Mouse (Mus musculus) gastrocnemius, postnatal 25 days (tissue): ENCODE measurements around the gene Cox6a2. TPM values are rescaled to one million over a fixed set of nuclear protein-coding genes. Genes with fewer than 3 reads are reported as not detected.

Source experiments
- DNase-seq: peaks from one replicate; pipeline ENCODE4 v3.0.0; 2022
- long read RNA-seq, 2 experiments: library from polyadenylated mRNA; stranded (forward); transcript quantifications; one replicate each; pipeline ENCODE4 v2.0.0; 2021
- total RNA-seq, 2 experiments: library from RNA; stranded (reverse); gene quantifications; 1 replicate in 1 of 2; 2 replicates in 1 of 2; pipeline ENCODE4 v1.2.3; 2021

Gene Cox6a2
- total RNA-seq, result 1,000 to 10,000 TPM; 1,477 to 1,564 TPM
- long read RNA-seq, experiment 1, transcript Cox6a2-201 (3 exons, 680 nt), result major isoform, 4,418 of 6,544 reads
- long read RNA-seq, experiment 1, partial matches to known transcripts, result 2,119 of 6,544 reads
- long read RNA-seq, experiment 1, other reads (novel, unspliced or antisense), result 7 of 6,544 reads
- long read RNA-seq, experiment 2, transcript Cox6a2-201 (3 exons, 680 nt), result major isoform, 2,985 of 4,560 reads
- long read RNA-seq, experiment 2, partial matches to known transcripts, result 1,567 of 4,560 reads
- long read RNA-seq, experiment 2, other reads (novel, unspliced or antisense), result 8 of 4,560 reads

DNA sequence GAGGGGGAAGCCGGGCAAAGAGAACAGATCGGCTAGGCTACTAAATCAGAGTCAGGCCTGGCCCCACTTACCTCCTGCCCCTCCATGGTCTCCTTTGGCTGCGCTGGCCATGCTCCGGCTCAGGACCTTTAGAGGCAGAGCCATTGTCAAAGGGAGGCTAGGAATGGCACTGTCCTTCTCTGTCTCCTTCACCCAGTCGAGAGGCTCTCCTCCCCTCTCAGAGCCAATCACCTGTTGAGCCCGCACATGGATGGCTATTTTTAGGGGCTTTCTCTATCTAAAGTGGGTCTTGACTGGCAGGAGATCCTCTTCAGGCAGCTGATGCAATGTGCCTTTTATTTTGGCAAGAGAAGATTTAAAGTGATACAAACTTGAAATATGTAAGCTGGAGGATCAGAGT, at the start of gene Cox6a2:
Gene Cox6a2 (minus strand): TSS at position 236 of the 400 bp plus-strand sequence.
- DNase-seq, result peak; percentile 57

DNA sequence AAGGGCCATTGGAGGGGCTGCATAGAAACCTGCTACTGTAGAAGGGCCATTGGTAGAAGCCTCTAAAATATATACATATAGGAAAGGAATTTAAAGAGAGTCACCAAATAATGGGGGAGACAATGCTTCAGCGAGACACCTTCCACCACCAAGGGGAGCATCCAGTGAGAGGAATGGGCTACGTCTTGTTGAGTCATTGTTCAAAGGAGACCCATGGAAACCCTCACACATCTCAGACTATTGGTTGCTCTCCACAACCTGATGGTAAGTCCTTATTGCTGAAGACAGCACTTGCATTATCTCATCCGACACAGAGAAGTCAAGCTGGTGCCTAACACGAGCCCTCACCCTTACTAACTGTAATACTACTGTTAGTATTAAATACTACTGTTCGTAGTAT, 49.6 kb upstream of the Cox6a2 start:
- no peak for DNase-seq

DNA sequence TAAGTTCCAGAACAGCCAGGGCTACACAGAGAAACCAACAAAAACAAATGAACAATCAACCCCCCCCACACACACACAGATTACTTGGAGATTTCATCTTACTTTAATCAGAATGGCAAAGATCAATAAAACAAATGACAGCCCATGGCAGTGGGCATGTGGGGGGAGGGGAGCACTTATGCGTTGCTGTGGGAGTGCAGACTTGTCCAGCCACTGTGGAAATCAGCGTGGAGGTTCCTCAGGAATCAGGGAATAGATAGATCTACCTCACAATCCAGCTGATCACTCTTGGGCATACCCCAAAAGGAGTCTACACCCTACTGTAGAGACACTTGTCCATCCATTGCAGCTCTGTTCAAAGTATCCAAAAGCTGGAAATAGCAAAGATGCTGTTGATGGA, 48.8 kb upstream of the Cox6a2 start:
- no peak for DNase-seq

DNA sequence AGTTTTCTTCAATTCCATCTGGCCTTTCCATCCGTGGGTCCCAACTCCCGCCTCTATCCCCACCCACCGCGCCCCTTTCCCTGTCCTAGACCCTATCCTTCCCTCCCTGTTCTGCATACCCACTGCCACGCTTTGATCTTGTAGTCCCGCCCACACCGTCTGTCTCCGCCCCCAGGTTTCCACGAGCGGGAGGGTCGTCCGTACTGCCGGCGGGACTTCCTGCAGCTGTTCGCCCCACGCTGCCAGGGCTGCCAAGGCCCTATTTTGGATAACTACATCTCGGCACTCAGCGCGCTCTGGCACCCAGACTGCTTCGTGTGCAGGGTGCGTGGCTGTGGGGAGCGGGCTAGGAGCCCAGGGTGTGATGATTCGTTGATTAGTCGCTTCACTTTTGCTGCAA, 46.4 kb upstream of the Cox6a2 start:
- DNase-seq, result peak; percentile 33

DNA sequence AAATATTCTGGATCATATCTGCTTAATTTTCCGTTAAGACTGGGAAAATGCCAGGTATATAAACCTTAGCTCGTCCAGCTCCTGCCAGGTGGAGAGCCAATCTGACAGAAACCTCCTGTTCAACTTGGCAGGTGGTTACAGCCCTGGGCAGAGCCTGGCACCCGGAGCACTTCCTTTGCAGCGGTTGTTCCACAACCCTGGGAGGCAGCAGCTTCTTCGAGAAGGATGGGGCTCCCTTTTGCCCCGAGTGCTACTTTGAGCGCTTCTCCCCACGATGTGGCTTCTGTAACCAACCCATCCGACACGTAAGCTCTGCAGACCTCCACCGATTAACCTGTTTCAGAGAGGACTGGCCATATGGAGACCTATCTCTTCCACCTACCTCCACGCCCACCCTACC, 45.8 kb upstream of the Cox6a2 start:
- no peak for DNase-seq

DNA sequence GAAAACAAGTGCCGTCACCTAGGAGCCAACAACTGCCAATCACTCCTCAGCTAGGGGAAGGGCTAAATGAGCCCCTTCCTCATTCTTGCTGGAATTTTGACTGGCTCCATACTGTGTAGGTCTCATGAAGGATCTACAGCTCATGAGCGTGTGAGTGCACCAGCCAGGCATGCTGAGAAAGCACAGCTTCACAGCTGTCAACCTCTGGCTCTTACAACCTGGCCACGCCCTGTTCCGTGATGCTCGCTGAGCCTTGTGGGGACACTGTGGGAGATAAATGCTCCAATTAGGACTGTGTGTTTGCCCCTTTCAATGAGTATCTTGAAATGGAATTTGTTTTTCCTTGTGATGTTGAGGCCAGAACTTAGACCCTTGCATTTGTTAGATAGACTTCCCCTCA, 43.8 kb upstream of the Cox6a2 start:
- no peak for DNase-seq

DNA sequence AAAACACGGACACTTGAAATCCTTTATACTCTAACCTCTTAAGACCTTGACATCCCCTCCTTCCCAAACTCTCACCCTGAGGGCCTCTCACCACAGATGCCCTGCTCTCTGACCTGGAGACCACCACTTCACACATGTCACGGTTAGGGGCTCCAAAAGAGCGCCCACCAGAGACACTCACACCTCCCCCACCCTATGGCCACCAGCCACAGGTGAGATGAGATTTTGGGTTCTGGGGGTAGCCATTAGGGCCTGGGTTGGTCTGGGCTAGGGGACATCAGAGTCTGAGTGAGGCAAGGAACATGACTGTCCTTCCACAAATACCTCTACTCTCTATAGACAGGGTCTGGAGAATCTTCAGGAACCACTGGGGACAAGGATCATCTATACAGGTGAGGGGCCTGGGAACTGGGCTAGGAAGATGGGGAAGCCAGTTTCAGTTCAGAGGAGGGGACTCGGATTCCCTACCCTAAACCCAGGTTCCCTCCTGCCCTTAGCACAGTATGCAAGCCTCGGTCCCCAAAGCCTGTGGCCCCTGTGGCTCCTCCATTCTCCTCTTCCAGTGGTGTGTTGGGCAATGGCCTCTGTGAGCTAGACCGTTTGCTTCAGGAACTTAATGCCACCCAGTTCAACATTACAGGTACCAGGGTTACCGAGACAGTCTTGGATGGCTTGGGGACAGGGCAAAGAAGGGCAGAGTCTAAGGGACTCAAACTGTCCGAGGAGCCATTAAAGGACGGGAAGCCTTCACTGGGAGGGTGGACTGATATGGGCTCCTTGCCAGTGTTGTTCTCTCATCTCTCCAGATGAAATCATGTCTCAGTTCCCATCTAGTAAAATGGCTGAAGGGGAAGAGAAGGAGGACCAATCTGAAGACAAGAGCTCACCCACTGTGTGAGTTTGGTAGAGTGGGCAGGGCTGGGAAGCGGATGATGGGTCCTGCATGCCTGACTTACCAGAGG, 42.2 kb upstream of the Cox6a2 start:
- DNase-seq, result no peak

DNA sequence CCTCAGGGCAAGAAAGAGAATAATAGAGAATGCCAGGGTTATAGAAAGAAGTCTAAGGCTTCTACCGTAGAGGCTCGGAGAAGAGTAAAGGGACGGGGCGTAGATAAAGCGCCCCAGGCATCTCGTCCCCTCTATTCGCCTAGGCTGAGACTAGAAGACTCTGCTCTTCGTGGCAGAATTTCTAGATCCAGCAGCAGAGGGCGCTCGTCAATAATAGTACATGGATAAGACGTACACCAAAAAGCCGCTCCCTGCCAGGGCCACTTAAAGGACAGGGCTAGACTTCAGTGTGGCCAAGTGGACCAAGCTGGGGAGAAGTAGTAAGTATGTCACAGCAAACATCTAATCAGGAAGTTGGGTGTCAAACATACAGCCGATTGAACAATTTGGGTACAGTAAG, 41.3 kb upstream of the Cox6a2 start:
- DNase-seq, result peak; percentile 64

DNA sequence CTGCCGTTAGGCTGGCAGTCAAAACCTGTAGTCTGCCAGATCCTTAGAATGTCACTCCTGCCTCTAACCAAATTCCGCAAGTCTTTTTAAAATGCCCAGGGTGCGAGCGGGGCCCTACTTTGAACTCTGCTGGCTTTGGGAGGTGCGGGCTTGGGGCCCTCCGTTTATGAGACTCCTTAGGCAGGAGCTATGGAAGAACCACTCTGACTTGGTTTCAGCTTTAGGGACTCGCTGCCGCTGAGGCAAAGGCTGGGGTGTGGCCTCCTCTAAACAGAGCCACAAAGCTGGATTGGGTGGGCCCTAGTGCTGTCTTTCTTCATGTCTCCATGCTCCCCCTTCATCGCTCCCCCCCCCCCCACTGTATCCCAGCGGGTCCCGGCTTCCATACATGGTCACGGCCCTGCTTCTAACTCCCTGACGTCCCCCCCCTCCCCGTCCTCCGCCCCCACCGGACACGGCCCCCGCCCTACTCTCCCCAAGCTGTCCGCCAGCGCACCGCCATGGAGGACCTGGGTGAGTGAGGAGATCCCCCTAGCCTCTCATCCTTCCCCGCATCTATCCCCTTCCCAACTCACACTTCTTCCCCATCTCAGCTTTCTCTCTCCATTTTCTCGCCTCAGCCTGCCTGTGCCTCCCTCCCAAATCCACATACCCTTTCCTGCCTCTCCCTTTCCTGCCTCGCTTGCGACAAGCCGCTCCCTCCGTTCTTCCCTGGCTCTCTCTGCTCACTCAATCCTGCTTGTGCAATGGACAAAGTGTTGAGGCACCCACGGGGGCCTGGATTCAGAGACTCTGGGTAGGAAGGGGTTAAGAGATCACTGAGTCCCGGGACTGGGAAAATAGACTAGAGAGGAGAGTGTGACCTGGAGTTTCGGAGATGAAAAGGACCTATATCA, 40.6 kb upstream of the Cox6a2 start, which contains the start of gene Tgfb1i1:
Gene Tgfb1i1 (plus strand): TSS at position 317 of the 896 bp plus-strand sequence.
- DNase-seq, result peak; percentile 75

DNA sequence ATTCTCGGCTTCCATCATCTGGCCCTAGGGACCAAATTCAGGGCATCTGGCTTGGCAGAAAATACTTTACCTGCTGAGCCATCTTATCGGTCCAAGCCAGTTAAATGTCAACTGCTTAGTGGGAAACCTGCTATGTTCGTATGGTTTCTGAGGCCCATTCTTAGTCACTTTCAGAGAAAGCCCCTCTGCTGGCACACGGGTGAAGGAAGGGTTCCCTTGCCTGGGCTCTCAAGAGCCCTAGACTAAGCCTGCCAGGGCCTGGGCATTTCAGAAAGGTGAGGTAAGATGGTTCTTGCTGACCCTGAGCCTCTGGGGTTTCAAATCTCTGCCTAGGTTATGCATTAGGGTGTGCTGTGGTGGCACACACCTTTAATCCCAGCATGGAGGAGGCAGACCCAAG, 39.4 kb upstream of the Cox6a2 start:
- DNase-seq, result no peak

DNA sequence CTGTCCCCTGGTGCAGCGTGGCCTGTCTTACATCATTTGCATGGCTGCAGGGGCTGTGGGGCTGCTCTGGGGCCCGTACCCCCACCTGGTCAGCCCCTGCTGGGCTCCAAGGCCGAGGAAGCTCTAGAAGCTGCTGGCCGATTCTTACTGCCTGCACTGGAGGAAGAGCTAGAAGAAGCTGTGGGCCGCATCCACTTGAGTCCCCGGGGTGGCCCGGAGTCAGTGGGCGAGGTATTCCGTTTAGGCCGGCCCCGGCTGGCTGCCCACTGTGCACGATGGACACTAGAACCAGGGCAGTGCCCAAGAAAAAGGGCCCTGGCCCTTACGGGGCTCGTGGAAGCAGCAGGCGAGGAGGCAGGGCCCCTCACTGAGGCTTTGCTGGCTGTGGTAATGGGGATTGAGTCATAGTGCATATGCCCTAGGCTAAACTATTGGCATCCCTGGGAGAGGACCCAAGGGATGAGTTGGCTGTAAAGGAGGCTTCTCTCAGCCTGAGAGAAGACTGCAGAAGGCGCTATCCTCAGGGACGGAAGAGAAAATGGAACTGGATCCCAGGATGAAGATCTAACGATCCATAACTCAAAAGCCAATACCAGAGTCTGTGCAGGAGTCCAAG, 38.3 kb upstream of the Cox6a2 start:
- no peak for DNase-seq

DNA sequence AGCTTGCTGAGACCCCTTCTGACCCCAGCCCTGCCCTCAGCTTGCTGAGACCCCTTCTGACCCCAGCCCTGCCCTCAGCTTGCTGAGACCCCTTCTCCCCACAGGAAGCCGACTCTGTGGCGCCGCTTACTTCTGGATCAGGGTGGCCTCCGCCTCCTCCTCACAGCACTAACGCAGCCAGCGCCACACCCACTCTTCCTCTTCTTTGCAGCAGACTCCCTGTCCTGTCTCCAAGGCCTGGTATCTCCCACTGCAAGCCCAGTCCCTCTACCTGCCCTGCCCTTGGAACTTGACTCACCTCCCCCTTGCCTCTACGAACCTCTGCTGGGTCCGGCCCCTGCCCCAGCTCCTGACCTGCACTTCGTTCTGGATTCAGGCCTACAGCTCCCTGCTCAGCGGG, 37.7 kb upstream of the Cox6a2 start:
- DNase-seq, result no peak

DNA sequence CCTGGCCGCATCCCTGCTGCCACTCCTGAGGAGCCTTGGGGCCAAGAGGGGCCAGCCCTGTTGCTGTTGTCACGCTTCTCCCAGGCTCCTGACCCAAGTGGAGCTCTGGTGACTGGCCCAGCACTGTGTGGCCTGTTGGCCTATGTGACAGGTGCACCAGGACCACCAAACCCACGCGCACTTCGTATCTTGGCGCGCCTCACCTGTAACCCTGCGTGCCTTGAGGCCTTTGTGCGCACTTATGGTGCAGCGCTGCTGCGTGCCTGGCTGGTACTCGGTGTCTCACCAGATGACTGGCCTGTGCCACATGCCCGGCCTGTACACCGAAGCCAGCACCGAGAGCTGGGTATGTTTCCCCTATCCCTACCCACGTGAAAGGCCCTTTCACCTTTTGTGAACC, 36.1 kb upstream of the Cox6a2 start:
- DNase-seq, result no peak

DNA sequence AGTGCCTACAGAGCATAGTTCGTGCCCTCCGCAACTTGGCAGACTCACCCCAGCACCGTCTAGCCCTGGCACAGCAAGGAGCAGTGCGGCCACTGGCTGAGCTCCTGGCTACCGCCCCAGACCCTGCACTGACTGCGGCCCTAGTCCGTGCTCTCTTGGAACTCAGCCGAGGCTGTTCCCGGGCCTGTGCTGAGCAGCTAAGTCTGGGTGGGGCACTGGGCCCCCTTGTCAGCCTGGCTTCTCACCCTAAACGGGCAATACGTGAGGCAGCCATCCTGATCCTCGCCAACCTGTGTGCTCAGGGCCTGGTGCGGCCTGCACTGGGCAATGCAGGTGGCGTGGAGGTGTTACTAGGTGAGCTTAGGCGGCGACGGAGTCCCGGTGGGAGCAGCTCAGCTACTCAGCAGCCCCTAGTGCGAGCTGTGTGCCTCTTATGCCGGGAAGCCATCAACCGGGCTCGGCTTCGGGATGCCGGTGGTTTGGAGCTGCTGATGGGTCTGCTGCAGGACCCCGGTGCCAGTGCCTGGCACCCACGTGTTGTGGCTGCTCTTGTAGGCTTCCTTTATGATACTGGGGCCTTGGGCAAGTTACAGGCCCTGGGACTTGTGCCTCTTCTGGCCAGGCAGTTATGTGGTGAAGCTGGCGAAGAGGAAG, 34.1 kb upstream of the Cox6a2 start:
- no peak for DNase-seq

DNA sequence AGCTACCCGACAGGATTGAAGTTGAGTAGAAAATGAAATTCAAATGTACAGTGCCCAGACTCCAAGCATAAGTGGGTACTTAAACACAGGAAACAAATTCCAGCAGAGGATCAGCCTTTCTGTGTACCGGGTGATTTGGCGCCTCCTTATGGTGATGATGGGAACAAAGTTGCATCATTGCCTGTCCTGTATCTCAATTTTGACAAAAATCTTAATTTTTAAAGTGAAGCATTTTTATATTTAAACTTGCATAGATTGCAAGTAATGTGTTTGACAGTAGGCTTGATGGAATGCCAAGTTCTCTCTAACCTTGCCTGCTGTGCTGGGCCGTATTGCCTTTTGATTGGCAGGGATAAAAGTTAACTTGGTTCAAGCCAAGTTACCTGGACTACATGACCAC, 32.8 kb upstream of the Cox6a2 start:
- no peak for DNase-seq

DNA sequence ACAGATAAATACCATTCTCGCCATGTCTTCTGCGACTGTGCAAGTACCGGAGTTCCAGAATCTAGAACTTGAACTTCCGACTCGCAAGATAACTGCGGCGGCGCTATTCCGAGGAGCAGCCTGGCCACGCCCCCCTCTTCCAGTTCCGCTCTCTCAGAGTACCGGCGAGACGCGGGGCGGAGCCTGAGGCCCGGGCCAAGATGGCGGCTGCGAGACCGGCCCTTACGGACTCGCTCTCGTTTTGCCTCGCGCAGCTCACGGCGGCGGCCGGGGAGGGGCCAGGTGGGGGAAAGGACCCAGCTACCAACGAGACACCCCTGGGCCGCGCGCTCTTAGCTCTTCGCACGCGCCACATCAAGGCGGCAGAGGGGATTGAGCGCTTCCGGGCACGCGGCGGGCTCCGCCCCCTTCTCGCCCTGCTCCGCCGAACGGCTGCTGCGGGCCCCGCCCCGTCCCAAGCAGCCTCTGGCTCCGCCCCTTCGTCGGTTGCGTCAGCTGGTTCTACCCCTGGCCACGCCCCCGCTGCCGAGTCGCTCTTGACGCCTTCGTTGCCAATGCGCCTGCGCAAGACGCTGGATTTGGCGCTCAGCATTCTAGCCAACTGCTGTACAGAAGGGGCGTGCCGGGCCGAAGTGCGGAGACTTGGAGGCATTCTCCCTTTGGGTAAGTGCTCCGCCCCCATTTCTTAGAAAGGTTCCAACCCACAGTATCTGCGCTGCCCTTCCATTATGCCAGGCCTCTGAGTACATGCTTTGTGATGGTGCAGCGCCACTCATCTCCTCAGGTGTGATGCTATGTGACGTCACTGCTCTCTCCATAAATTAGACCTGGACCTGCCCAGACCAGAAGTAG, 32.0 kb upstream of the Cox6a2 start, which contains the start of gene 9130023H24Rik:
Gene 9130023H24Rik (minus strand): TSS at position 105 of the 852 bp plus-strand sequence.
- DNase-seq, result peak; percentile 99

DNA sequence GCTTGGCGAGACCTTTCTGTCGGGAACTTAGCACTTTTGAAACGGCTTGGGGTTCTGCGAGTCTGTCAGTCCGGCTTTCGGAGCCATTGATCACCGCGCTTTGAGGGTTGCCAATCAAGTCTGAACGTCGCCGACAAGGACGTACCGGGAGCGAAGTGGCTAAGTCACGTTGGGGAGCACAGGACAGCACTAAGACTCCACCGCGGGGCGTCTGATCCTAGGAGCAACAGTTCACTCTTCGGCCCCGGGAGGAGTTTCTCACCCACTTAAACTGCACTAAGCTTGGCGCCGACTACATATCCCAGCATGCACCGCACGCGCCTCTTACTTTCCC, 31.4 kb upstream of the Cox6a2 start:
- DNase-seq, result no peak

DNA sequence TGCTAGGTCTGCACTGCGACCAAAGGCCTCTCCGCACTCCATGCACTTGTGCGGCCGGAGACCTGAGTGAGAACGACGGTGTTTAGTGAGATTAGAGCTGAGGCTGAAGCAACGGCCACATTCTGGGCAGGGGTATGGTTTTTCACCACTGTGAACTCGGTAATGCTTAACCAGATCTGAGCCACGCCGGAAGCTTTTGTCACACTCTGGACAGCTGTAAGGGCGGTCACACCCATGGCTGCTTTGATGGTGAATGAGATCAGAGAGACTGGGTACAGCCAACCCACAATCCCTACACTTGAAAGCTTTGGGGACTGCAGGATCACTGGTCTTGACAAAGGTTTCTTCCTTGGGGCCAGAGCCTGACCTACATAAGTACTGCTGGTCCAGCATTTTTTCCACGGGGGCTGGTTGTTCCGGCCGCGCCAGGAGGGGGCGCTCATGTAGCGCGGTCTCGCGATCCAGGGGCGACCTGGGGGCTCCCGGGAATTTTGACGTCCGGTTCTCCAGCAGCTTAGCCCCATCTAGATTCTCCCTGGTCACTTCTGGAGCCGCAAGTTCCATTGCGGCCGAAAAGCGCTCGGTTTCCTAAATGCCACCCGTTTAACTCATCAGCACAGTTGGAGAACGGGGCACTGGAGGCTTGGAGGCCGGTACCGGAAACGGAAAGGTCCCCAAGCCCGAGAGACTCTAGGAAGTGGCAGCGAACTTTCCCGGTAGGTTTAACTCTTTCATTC, 30.8 kb upstream of the Cox6a2 start, which contains the start of gene Armc5:
Gene Armc5 (plus strand): TSS at position 487 of the 737 bp plus-strand sequence.
- DNase-seq, result peak; percentile 81

DNA sequence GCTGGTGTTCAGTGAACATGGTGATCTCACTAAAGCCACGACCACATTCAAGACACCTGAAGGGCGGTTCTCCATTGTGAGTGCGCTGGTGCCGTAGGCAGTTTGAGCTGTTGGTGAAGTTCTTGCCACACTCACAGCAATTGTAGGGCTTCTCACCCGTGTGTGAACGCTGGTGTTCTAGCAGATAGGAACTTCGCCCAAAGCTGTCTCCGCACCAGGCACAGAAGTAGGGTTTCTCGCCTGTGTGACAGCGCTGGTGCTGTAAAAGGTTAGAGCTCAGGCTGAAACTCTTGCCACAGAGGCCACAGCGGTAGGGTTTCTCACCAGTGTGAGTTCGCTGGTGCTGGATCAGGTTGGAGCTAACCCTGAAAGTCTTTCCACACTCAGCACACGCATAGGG, 30.2 kb upstream of the Cox6a2 start:
- no peak for DNase-seq
